Mouse (Mus musculus) left cerebral cortex, adult 9 months (tissue): Measurements from ENCODE around the gene Cfap99.

ENCODE experiments used
- DNase-seq, 2 experiments: peaks; one replicate each; pipeline ENCODE4 v3.0.0; 2022; ENCODE audit warnings: low spot score in 2 of 2

Gene Cfap99

DNA sequence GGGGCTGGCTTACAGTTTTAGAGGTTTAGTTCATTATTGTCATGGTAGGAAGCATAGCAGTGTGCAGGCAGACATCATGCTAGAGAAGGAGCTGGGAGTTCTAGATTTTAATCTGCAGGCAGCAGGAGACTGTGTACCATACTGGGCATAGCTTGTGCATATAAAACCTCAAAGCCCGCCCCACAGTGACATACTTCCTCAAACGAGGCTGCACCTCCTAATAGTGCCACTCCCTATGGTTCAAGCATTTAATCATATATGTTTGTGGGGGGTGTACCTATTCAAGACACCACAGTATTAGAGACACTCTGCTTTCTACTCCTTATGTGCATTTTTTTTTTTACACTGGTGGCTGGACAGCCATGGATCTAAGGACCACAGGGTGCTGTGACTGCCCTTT is 41.7 kb downstream of the Cfap99 start:
- DNase-seq = no peak

DNA sequence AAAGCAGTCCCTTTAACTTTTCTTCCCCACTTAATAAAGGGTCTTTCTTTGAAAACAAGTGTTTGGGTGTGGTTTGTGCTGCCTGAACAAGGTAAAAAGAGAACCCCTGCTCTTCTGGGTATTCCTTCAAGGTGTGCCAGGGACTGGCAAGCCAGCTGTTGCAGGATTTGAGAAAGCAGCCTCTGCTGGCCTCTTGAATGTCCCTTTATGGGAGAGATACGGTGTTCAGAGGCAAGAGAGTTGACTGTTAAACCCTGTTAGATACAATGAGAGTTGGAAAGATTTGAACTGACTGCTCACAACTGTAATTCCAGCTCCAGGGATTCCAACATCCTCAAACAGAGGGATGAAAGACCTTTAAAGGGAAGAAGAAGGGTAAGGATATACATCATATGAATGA is 45.7 kb downstream of the Cfap99 start:
- DNase-seq = no peak

- no peak for DNase-seq
Observed at GRCm38 (mm10) chr5:34335539-34336096, 47.2 kb downstream of the Cfap99 start.

DNA sequence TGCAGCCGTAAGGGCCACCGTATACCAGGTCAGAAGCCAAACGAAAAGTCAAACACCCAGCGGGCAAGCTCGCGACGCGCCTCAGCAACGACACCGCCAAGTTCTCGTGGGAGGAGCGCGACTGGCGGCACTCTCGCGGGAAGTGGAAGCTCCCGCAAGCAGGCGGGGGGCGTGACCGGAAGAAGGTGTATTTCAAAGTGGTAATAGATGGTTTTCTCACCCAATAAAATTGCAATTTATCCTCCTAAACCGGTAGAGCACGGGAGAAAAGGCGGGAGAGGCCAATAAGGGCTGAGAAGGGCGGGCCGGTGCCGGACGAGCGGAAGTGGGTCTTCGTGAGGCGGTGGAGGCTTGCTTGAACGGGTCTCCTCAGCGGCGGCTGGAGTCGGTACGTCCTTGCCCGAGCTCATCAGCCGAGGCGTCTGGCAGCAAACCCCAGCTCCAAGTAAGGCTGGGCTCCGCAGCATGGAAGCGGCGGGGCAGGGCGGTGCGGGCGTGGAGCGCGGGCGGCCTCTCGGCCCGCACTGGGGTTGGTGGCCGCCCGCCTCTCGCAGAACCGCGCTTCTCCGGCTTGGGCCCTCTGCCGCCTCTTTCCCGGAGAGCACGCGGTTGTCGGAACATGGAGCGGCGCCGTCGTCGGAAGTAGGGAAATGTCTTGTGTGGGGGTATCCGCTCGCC is 47.8 kb downstream of the Cfap99 start, which contains the start of gene Rnf4:
Gene Rnf4, plus strand, starts transcription at position 193 of the 678 bp plus-strand sequence.
- peak; percentile 96 to 98 for DNase-seq

GRCm38 (mm10) chr5:34336775-34337450 is 48.5 kb downstream of the Cfap99 start:
- peak; percentile 7 to 17 for DNase-seq

GRCm38 (mm10) chr5:34340246-34340645 is 51.8 kb downstream of the Cfap99 start:
- no peak for DNase-seq

GRCm38 (mm10) chr5:34352084-34352631 is 63.8 kb downstream of the Cfap99 start:
- DNase-seq = no peak

DNA sequence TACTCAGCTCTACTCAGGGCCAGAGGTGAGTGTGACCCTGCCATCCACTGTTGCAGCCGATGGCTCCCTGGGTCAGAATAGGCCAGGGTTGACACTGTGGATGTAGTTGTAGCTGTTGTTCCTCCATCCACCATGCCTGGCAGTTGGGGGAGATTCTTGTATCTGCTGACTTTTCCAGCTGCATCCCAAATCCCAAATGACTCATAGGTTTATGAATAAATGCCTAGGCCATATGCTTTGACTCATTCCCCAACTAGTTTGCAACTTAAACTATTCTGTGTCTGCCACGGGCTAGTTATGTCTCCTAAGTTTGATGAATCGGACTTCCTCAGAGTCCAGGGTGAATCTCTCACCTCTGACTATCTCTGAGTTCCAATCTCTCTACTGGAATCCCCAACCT is 71.9 kb downstream of the Cfap99 start:
- no peak for DNase-seq

DNA sequence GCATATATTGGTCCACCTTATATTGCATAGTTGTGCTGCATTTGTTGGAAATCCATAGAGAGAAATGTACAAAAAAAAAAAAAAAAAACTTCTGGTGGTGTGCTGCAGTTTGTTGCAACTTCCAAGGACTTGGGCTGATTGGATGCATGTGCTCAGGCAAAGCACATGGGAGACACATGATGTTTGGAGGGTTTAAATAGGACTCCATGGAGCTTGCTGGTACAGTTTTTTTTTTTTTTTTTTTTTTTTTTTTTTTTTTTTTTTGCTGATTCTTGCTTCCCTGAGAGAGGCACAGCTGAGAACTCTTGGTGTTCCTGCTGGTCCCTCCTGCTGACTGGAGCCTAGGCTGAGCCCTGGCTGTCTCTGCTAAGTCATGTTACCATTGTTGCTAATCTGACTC is 74.7 kb downstream of the Cfap99 start:
- DNase-seq = no peak

GRCm38 (mm10) chr5:34368551-34369290 is 80.3 kb downstream of the Cfap99 start:
- DNase-seq = no peak

GRCm38 (mm10) chr5:34369341-34370021 is 81.1 kb downstream of the Cfap99 start, which contains the start of gene Fam193a:
Gene Fam193a, plus strand, starts transcription at chr5:34369933.
- DNase-seq = peak; percentile 93 to 97

- peak; percentile 11 to 21 for DNase-seq
Observed at GRCm38 (mm10) chr5:34370022-34370823, 81.8 kb downstream of the Cfap99 start.

- DNase-seq = no peak
Observed at GRCm38 (mm10) chr5:34370840-34371239, 82.4 kb downstream of the Cfap99 start.

- no peak for DNase-seq
Observed at GRCm38 (mm10) chr5:34372141-34372540, 83.7 kb downstream of the Cfap99 start.

GRCm38 (mm10) chr5:34372541-34372940 is 84.1 kb downstream of the Cfap99 start:
- DNase-seq = no peak
